Mouse (Mus musculus): ENCODE measurements at regions not wholly inside any gene's neighbourhood (a gene's known extent, or its start where the extent isn't known, plus 50 kb on each side); places are given as distances from the start of the nearest gene placed in this dataset.

DNA sequence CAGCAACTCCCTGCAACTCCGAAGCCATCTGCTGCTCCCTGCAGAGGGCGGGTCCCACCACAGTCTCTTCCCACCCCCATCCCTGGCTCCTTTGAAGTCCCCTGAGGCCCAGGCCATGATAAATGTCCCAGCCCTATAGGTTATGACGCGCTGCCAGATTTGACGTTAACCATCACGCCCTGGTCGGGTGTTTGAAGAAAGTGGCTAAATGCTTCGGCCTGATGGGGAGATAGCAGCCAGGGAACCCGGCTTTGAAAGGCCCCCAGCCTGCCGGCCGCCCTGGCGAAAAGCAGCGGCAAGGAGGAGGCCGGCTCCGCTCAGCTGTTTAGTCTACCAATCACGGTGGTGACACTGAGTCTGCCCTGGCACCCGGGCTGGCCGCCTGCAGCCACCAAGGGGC lies 79.4 kb upstream of the Larp1 start:
- H3K9ac ChIP-seq: no peak overlapping the region
- whole genome bisulfite sequencing: 7% methylated on average over 18 of the region's 18 CpGs
- no peaks in the 10 kb centered on the region for H3K36me3 ChIP-seq (replicated peaks)
- H3K4me2 ChIP-seq: peak overlapping the region; percentile 27
- H3K27me3 ChIP-seq (replicated peaks): 0 out of 2 replicates have a peak, but pooled peaks cover 3% of the 10 kb centered on the region
- peaks cover 7% of the 10 kb centered on the region for H3K4me1 ChIP-seq
- no peaks in the 10 kb centered on the region for H3K9me3 ChIP-seq
- no peak overlapping the region for H3K27ac ChIP-seq
- no peak for ATAC-seq (replicated peaks)
- no peak overlapping the region for H3K4me3 ChIP-seq

DNA sequence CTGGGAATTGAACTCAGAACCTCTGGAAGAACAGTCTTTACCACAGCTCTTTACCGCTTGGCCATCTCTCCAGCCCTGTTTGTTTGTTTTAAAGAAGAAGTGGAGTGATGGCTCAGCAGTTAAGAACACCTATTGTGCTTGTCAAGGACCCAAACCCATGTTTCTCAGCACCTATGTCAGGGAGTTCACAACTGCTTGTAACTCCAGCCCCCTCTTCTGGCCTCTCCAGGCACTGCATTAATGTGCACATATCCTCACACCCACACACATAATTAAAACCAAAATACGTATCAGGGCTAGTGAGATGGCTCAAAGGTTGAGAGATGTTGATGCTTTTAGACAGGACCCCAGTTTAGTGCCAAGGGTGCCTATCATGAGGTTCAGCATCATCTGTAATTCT lies 87.6 kb upstream of the Hand1 start:
- WGBS: 85% methylated on average over 2 of the region's 2 CpGs
- no peak overlapping the region for H3K27ac ChIP-seq
- no peaks in the 10 kb centered on the region for H3K9me3 ChIP-seq
- no peaks in the 10 kb centered on the region for H3K36me3 ChIP-seq (replicated peaks)
- H3K27me3 ChIP-seq (replicated peaks): no peaks in the 10 kb centered on the region
- no peak overlapping the region for H3K4me2 ChIP-seq
- H3K4me1 ChIP-seq: no peaks in the 10 kb centered on the region
- no peak for ATAC-seq (replicated peaks)
- no peak overlapping the region for H3K9ac ChIP-seq
- H3K4me3 ChIP-seq: no peak overlapping the region

DNA sequence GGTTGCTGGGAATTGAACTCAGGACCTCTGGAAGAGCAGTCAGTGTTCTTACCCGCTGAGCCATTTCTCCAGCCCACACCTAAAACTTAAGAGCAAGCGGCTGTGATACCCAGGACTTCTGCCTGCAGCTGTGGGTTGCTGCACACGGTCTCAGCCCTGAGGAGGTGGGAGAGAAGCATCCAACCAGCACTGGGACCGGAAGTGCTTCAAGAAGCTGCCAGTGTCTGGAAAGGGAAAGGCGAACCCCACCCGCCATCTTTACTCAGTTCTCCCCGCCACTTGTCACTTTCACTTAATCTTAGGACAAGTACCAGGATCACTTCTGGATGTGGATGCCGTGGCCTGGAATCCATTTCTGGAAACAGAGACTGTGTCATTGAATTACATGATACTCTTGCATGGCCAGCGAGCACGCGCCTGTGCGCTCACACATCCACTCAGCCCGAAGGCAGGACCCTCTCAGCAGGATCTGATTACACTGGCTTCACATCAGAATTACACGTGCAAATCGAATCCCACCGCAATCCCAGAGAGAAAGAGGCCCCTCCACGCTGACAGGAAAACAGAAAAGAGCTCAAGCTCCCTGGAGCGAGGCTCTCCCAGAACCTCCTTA lies 85.9 kb upstream of the Hand1 start:
- no peaks in the 10 kb centered on the region for H3K9me3 ChIP-seq
- no peaks in the 10 kb centered on the region for H3K27me3 ChIP-seq (replicated peaks)
- H3K9ac ChIP-seq: no peak overlapping the region
- no peak overlapping the region for H3K4me3 ChIP-seq
- no peak for ATAC-seq (replicated peaks)
- no peaks in the 10 kb centered on the region for H3K36me3 ChIP-seq (replicated peaks)
- H3K27ac ChIP-seq: no peak overlapping the region
- no peak overlapping the region for H3K4me2 ChIP-seq
- H3K4me1 ChIP-seq: no peaks in the 10 kb centered on the region
- WGBS: 81% methylated on average over 18 of the region's 18 CpGs

DNA sequence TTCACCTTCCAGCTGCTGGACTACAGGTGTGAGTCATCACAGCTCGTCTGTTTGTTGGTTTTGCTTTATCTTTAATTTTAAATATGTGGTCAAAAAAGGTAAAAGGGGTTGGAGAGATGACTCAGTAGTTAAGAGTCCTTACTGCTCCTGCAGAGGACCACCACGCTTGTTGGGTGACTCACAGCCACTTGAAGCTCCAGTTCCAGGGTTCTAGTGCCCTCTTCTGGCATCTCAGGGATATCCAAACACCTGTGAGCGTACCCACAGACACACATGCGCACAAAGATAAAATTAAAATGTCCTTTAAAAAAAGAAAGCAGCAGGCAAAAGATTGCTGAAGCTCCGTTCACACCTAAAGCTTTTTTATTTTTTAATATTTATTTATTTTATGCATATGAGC lies 85.4 kb upstream of the Hand1 start:
- H3K36me3 ChIP-seq (replicated peaks): no peaks in the 10 kb centered on the region
- H3K4me3 ChIP-seq: no peak overlapping the region
- no peaks in the 10 kb centered on the region for H3K9me3 ChIP-seq
- WGBS: 74% methylated on average over 5 of the region's 5 CpGs
- no peak overlapping the region for H3K4me2 ChIP-seq
- H3K9ac ChIP-seq: no peak overlapping the region
- H3K27ac ChIP-seq: no peak overlapping the region
- H3K27me3 ChIP-seq (replicated peaks): no peaks in the 10 kb centered on the region
- no peaks in the 10 kb centered on the region for H3K4me1 ChIP-seq
- ATAC-seq (replicated peaks): no peak

DNA sequence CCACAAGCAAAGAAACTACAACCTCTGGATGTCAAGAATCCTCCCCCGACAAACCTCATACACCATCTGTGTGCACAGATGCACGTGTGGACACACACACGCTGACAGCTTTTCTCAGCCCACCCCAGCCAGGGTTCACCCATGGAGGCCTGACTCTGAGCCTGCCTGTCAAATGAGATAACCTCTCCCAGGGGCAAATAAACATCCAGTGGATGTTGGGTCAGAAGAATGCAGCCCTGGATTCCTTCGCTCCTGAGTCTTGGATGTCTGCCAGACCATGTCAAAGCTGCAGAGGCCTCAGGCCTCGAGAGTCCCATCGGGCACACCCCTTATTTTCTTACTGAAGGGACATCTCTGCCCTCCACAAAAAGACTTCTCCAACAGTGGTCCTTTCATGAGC lies 83.4 kb upstream of the Hand1 start:
- Histone ChIP-seq H3K4me3 (no peak overlapping the region), H3K27me3 (replicated peaks) (no peaks in the 10 kb centered on the region), H3K4me2 (no peak overlapping the region), H3K36me3 (replicated peaks) (no peaks in the 10 kb centered on the region), H3K4me1 (no peaks in the 10 kb centered on the region), H3K27ac (no peak overlapping the region), H3K9ac (no peak overlapping the region), H3K9me3 (no peaks in the 10 kb centered on the region)
- no peak for ATAC-seq (replicated peaks)
- 43% methylated on average over 6 of the region's 6 CpGs for WGBS

DNA sequence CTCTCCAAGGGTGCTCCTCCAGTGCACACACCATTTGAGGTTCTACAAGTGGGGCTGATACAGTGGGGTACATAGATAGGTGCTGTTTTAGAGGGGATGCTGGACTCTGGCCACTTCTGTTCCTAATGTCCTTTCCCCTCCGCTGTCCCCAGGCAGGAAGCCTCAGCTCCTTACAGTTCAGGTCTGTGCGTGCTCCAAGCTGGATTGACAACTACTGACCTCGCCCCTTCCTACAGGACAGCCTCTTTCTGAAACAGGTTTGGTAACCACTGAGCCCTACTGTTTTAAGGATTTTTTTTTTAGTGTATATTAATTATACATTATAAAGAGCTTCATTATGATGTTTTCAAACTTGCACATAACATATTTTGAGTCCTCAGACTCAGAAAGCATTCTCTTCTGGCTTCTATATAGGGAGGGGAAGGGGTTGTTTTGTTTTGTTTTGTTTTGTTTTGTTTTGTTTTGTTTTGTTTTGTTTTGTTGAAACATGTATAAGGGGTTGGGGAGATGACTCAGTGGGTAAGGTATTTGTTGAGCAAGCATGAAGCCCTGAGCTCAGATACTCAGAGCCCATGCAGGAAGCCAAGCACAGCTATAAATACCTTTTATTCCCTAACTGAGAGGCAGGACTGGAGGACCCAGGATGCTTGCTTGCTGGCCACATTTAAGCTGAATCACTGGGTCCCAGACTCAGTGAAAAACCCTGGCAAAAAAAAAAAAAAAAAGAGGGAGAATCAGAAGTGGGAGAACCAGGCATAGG lies 81.4 kb upstream of the Hand1 start:
- H3K9ac ChIP-seq: no peak overlapping the region
- H3K27ac ChIP-seq: no peak overlapping the region
- H3K4me1 ChIP-seq: no peaks in the 10 kb centered on the region
- no peaks in the 10 kb centered on the region for H3K9me3 ChIP-seq
- H3K36me3 ChIP-seq (replicated peaks): no peaks in the 10 kb centered on the region
- H3K27me3 ChIP-seq (replicated peaks): no peaks in the 10 kb centered on the region
- 77% methylated on average over 3 of the region's 3 CpGs for WGBS
- H3K4me3 ChIP-seq: no peak overlapping the region
- no peak for ATAC-seq (replicated peaks)
- H3K4me2 ChIP-seq: no peak overlapping the region

DNA sequence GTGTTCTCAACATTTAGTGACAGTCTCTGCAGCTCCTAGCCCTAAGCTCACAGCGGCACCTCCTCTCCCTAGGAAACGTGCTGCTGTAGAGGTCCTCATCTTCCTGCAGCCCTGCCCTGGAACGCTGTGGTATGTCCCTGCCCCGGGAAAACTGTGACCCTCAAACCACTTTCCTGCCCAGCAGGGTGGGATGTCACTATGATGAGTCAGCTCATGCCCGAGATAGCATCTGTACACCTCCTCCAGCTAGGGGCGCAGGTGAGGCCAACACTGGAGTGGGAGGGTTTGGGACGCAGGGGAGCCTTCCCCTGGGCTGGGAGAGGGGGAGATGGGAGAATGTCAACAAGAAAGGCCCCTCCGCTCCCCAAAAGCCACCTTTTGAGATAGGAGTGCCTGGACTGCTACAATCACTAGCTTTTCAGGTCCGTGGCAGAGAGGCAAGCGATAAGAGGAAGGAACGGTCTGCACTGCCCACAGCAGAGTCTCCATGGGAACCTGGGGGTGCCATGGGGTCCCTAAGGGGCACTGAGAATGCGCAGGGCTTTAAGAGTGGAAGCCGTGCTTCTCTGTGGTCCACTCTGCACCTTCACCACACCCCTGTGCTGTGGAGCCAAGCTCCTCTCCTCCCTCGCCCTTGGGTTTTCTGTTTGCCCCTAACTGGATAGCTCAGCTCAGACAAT lies 80.5 kb upstream of the Hand1 start:
- WGBS: 61% methylated on average over 14 of the region's 14 CpGs

DNA sequence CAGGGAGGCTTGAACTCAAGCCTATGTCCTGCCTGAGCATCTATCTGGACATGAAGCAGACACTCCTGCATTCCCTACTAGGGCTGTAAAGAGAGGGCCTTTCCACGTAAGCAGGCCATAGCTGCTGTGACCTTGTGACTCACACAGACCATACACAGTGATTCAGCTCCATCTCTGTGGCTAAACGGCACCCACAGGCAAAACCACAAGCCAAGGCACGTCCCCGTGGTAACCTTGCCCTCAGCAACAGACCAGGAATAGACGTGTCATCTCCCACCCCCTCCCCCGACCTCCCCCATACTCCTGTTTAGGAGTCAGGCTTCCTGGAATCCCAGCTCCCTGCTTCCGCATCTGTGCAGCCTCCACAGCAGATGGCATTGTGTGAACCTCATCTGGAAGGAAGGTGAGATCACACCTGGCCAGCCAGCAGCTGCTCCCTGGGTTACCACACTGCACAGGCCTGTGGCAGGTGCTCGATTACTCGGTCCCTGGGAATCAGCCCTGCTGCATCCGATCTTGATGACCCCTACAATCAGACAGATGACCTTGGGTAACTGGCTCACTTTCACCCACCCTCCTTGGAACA lies 79.2 kb upstream of the Hand1 start:
- Histone ChIP-seq H3K4me2 (no peak overlapping the region), H3K27me3 (replicated peaks) (no peaks in the 10 kb centered on the region), H3K4me1 (no peaks in the 10 kb centered on the region), H3K9ac (no peak overlapping the region), H3K27ac (no peak overlapping the region), H3K36me3 (replicated peaks) (no peaks in the 10 kb centered on the region), H3K9me3 (no peaks in the 10 kb centered on the region), H3K4me3 (no peak overlapping the region)
- no peak for ATAC-seq (replicated peaks)
- 57% methylated on average over 10 of the region's 10 CpGs for WGBS

More for the DNA sequence above, 80.5 kb upstream of the Hand1 start:
- H3K4me2 ChIP-seq: no peak overlapping the region
- H3K4me1 ChIP-seq: no peaks in the 10 kb centered on the region
- no peak overlapping the region for H3K27ac ChIP-seq
- no peaks in the 10 kb centered on the region for H3K9me3 ChIP-seq
- no peaks in the 10 kb centered on the region for H3K27me3 ChIP-seq (replicated peaks)
- H3K9ac ChIP-seq: no peak overlapping the region
- no peak for ATAC-seq (replicated peaks)
- no peaks in the 10 kb centered on the region for H3K36me3 ChIP-seq (replicated peaks)
- no peak overlapping the region for H3K4me3 ChIP-seq

DNA sequence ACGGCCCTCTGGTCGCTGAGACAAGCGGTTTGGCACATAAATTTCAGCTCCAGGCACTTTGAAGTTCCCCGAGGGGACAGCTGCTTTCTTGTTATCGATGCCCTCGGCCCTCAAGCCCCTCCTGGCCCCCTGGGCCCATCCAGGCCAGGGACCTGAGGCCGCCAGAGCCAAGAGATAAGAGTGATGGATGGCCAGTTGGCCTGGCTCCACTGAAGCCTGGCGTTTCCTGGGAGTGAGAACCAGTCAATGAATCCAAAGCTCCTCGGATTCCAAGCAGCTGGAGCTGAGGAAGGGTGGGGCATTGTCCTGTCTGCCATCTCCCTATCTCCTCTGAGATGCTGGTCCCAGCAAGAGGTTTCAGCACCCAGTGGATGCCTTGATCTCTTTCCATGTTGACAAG lies 71.6 kb upstream of the Hand1 start:
- no peak overlapping the region for H3K4me2 ChIP-seq
- H3K9ac ChIP-seq: no peak overlapping the region
- no peaks in the 10 kb centered on the region for H3K4me1 ChIP-seq
- no peak overlapping the region for H3K27ac ChIP-seq
- no peaks in the 10 kb centered on the region for H3K36me3 ChIP-seq (replicated peaks)
- 74% methylated on average over 9 of the region's 9 CpGs for WGBS
- ATAC-seq (replicated peaks): no peak
- no peaks in the 10 kb centered on the region for H3K9me3 ChIP-seq
- no peaks in the 10 kb centered on the region for H3K27me3 ChIP-seq (replicated peaks)
- H3K4me3 ChIP-seq: no peak overlapping the region

DNA sequence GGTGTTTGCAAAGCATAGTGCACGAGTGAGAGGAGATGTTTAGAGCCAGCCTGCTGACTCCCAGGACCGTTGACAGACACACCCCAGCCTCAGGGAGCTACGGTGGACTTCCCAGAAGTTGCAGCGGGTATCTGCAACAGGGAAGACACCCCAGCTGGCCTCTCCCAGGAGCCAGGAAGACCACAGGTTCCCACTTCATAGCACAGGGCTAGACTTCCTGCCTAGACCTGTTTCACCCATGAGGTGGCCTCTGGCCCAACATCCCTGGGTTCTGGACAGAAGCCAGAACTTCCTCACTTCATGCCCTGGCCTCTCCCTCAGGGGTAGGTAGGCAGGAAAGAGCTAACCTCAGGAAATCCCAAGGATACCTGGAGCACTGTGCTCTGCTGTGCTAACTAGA lies 66.7 kb upstream of the Hand1 start:
- Histone ChIP-seq H3K27ac (no peak overlapping the region), H3K9me3 (no peaks in the 10 kb centered on the region), H3K4me1 (no peaks in the 10 kb centered on the region), H3K36me3 (replicated peaks) (no peaks in the 10 kb centered on the region), H3K4me2 (no peak overlapping the region), H3K4me3 (no peak overlapping the region), H3K9ac (no peak overlapping the region), H3K27me3 (replicated peaks) (no peaks in the 10 kb centered on the region)
- ATAC-seq (replicated peaks): no peak
- 75% methylated on average over 4 of the region's 4 CpGs for WGBS

DNA sequence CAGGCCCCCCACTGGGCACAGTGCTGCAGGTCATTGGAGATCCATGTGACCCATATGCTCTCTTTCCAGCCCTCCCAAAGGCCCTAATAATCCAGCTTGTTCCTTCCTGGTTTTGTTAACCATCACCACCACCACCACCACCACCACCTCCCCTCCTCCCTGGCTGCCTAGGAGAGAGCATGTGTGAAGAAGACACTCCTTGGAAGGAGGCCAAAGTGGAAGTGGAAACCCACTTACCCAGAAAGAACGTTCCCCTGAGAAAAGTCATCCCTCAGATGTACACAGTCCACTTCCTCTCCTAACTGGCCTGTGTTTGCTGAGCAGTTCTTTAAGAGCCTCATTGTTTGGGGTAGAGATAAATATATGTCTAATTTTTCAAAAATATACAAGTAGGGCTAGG lies 62.9 kb upstream of the Hand1 start:
- H3K27ac ChIP-seq: no peak overlapping the region
- 82% methylated on average over 1 of the region's 1 CpGs for WGBS
- no peak for ATAC-seq (replicated peaks)
- H3K4me1 ChIP-seq: no peaks in the 10 kb centered on the region
- H3K36me3 ChIP-seq (replicated peaks): no peaks in the 10 kb centered on the region
- no peak overlapping the region for H3K9ac ChIP-seq
- no peak overlapping the region for H3K4me2 ChIP-seq
- H3K9me3 ChIP-seq: no peaks in the 10 kb centered on the region
- H3K4me3 ChIP-seq: no peak overlapping the region
- no peaks in the 10 kb centered on the region for H3K27me3 ChIP-seq (replicated peaks)

DNA sequence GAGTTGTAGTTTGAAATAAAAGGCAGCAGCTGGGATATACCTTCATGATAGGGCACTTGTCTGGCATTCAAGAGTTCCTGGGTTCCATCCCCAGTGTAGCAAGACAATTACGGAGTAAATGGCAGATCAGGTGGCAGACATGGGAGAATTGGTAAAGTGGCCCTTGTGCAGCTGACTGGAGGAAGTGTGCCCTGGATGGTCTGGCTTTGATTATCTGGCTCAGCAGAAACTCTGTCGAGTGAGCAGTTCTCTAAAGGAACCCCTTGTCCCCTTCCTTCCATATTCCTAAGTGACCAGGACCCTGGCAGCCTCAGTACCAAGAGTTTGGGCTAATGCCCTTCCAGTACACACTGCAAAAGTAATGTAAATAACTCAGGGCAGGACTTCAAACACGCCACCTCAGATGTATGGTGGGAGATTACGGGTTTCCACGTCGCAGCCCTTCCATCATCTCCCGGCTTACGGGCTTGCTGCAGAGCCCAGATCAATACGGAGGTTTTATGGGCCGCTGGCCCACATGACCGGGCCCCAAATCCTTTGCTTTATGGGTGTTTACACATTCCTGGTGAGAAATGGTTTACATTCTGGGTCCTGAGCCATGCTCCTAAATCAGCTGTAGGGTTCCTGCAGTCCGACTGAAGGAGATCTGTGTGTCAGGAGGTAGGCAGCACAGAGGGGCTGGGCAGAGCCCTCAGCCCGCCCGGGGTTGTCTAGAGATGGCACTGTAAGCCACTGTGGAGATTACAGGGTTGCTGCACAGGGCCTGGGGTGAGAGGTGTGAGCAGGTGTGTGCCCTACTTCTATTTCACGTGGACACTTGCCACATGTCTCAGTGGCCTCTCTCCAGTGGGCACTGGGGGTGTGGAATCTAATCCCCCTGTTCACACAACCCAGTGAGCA lies 50.4 kb upstream of the Hand1 start:
- Histone ChIP-seq H3K36me3 (replicated peaks) (no peaks in the 10 kb centered on the region), H3K4me1 (peaks cover 5% of the 10 kb centered on the region; the same call in 1 of the 2 replicates), H3K27ac (no peak overlapping the region), H3K4me2 (no peak overlapping the region), H3K9me3 (no peaks in the 10 kb centered on the region), H3K4me3 (no peak overlapping the region), H3K9ac (no peak overlapping the region), H3K27me3 (replicated peaks) (no peaks in the 10 kb centered on the region)
- WGBS: 79% methylated on average over 15 of the region's 15 CpGs
- ATAC-seq (replicated peaks): no peak

Measured in midbrain, embryonic 15.5 days (tissue).